Mouse (Mus musculus) embryo, embryonic 10.5 days (tissue): Measurements from ENCODE around the gene Zfp977.
"Not testable (repeated sequence)": the region's sequence is repeated elsewhere in the genome, so short reads cannot be mapped to it uniquely, and the experiment has no call there.

ENCODE experiments used
- DNase-seq: peaks from one replicate; pipeline ENCODE4 v3.0.0-alpha.2; 2015; ENCODE audit warnings: low spot score

Gene Zfp977

GRCm38 (mm10) chr7:42592413-42592812 lies at the start of gene Zfp977:
Zfp977 (minus strand) TSS chr7:42592547.
- DNase-seq = not testable (repeated sequence)

- not testable (repeated sequence) for DNase-seq
Measured at GRCm38 (mm10) chr7:42631031-42631430, 38.7 kb upstream of the Zfp977 start.

GRCm38 (mm10) chr7:42595666-42596065 lies 3.3 kb upstream of the Zfp977 start:
- not testable (repeated sequence) for DNase-seq

- DNase-seq = not testable (repeated sequence)
Measured at GRCm38 (mm10) chr7:42591311-42591710, 1.0 kb downstream of the Zfp977 start.

- no peak for DNase-seq
Measured at GRCm38 (mm10) chr7:42578488-42578887, 13.9 kb downstream of the Zfp977 start, which contains the start of gene Gm21028. Gm21028 (minus strand) TSS chr7:42578588.

- no peak for DNase-seq
Measured at GRCm38 (mm10) chr7:42551766-42552165, 40.6 kb downstream of the Zfp977 start.
